Mouse (Mus musculus): ENCODE measurements at regions not wholly inside any gene's neighbourhood (a gene's known extent, or its start where the extent isn't known, plus 50 kb on each side); places are given as distances from the start of the nearest gene placed in this dataset.

GRCm38 (mm10) chr15:72383470-72383869, 1450.9 kb upstream of the Gm6569 start:
- DNase-seq = no peak
- intact Hi-C loops (cut with DNase I) = no loop called here

GRCm38 (mm10) chr15:72393226-72393625, 1441.1 kb upstream of the Gm6569 start:
- no peak for DNase-seq
- intact Hi-C loops (cut with DNase I) = no loop called here

- intact Hi-C loops (cut with DNase I) = no loop called here
- DNase-seq = no peak
These were observed 1422.4 kb upstream of the Gm6569 start for GRCm38 (mm10) chr15:72411956-72412355.

All from left cerebral cortex, postnatal 4 days (tissue).